Mouse (Mus musculus): ENCODE data around the gene Rora. TPM values are rescaled to one million over a fixed set of nuclear protein-coding genes. Genes with fewer than 3 reads are reported as not detected.

Gene Rora
- total RNA-seq, 1 experiment from 2014 or later = 0.70 TPM

- no peak for ATAC-seq (ENCODE audit: extremely low read depth, insufficient number of reproducible peaks, low FRiP score, poor library complexity, severe bottlenecking)
Observed at GRCm38 (mm10) chr9:68798221-68798620, 144.6 kb downstream of the Rora start.

- ATAC-seq (ENCODE audit: extremely low read depth, insufficient number of reproducible peaks, low FRiP score, poor library complexity, severe bottlenecking) = no peak
Observed at GRCm38 (mm10) chr9:68799065-68799464, 145.5 kb downstream of the Rora start.

GRCm38 (mm10) chr9:68804229-68804628 is 150.6 kb downstream of the Rora start:
- no peak for ATAC-seq (ENCODE audit: extremely low read depth, insufficient number of reproducible peaks, low FRiP score, poor library complexity, severe bottlenecking)

GRCm38 (mm10) chr9:68805776-68806175 is 152.2 kb downstream of the Rora start:
- no peak for ATAC-seq (ENCODE audit: extremely low read depth, insufficient number of reproducible peaks, low FRiP score, poor library complexity, severe bottlenecking)

GRCm38 (mm10) chr9:68807735-68808134 is 154.1 kb downstream of the Rora start:
- no peak for ATAC-seq (ENCODE audit: extremely low read depth, insufficient number of reproducible peaks, low FRiP score, poor library complexity, severe bottlenecking)

GRCm38 (mm10) chr9:68809536-68809935 is 155.9 kb downstream of the Rora start:
- ATAC-seq (ENCODE audit: extremely low read depth, insufficient number of reproducible peaks, low FRiP score, poor library complexity, severe bottlenecking) = no peak

GRCm38 (mm10) chr9:68814723-68815122 is 161.1 kb downstream of the Rora start:
- no peak for ATAC-seq (ENCODE audit: extremely low read depth, insufficient number of reproducible peaks, low FRiP score, poor library complexity, severe bottlenecking)

GRCm38 (mm10) chr9:68815877-68816276 is 162.3 kb downstream of the Rora start:
- no peak for ATAC-seq (ENCODE audit: extremely low read depth, insufficient number of reproducible peaks, low FRiP score, poor library complexity, severe bottlenecking)

- 0 out of 2 replicates have a peak, but pooled peaks have one; percentile 9 for ATAC-seq (ENCODE audit: extremely low read depth, insufficient number of reproducible peaks, low FRiP score, poor library complexity, severe bottlenecking)
Observed at GRCm38 (mm10) chr9:68820036-68820435, 166.4 kb downstream of the Rora start.

- ATAC-seq (ENCODE audit: extremely low read depth, insufficient number of reproducible peaks, low FRiP score, poor library complexity, severe bottlenecking) = no peak
Observed at GRCm38 (mm10) chr9:68820478-68820877, 166.9 kb downstream of the Rora start.

GRCm38 (mm10) chr9:68821388-68821787 is 167.8 kb downstream of the Rora start:
- ATAC-seq (ENCODE audit: extremely low read depth, insufficient number of reproducible peaks, low FRiP score, poor library complexity, severe bottlenecking) = no peak

- no peak for ATAC-seq (ENCODE audit: extremely low read depth, insufficient number of reproducible peaks, low FRiP score, poor library complexity, severe bottlenecking)
Observed at GRCm38 (mm10) chr9:68823292-68823691, 169.7 kb downstream of the Rora start.

GRCm38 (mm10) chr9:68825107-68825506 is 171.5 kb downstream of the Rora start:
- ATAC-seq (ENCODE audit: extremely low read depth, insufficient number of reproducible peaks, low FRiP score, poor library complexity, severe bottlenecking) = no peak

GRCm38 (mm10) chr9:68825841-68826240 is 172.3 kb downstream of the Rora start:
- ATAC-seq (ENCODE audit: extremely low read depth, insufficient number of reproducible peaks, low FRiP score, poor library complexity, severe bottlenecking) = no peak

- ATAC-seq (ENCODE audit: extremely low read depth, insufficient number of reproducible peaks, low FRiP score, poor library complexity, severe bottlenecking) = no peak
Observed at GRCm38 (mm10) chr9:68827441-68827840, 173.9 kb downstream of the Rora start.

- 0 out of 2 replicates have a peak, but pooled peaks have one; percentile 9 for ATAC-seq (ENCODE audit: extremely low read depth, insufficient number of reproducible peaks, low FRiP score, poor library complexity, severe bottlenecking)
Observed at GRCm38 (mm10) chr9:68829903-68830302, 176.3 kb downstream of the Rora start.

- no peak for ATAC-seq (ENCODE audit: extremely low read depth, insufficient number of reproducible peaks, low FRiP score, poor library complexity, severe bottlenecking)
Observed at GRCm38 (mm10) chr9:68833323-68833722, 179.7 kb downstream of the Rora start.

- ATAC-seq (ENCODE audit: extremely low read depth, insufficient number of reproducible peaks, low FRiP score, poor library complexity, severe bottlenecking) = no peak
Observed at GRCm38 (mm10) chr9:68835037-68835649, 181.6 kb downstream of the Rora start.

GRCm38 (mm10) chr9:68842134-68842892 is 188.7 kb downstream of the Rora start:
- ATAC-seq (ENCODE audit: extremely low read depth, insufficient number of reproducible peaks, low FRiP score, poor library complexity, severe bottlenecking) = no peak

- no peak for ATAC-seq (ENCODE audit: extremely low read depth, insufficient number of reproducible peaks, low FRiP score, poor library complexity, severe bottlenecking)
Observed at GRCm38 (mm10) chr9:68845556-68845955, 192.0 kb downstream of the Rora start.
